Mouse (Mus musculus) frontal cortex, adult (tissue): ENCODE results near the gene Slc6a14.

Experiments
- ATAC-seq: cut with Nextera tagmentation; 2 replicates; pipeline ENCODE4 v1.9.2; 2017; ENCODE audit warnings: mild to moderate bottlenecking, moderate library complexity, mixed read lengths; ENCODE audit not compliant: low TSS enrichment

Slc6a14 gene

DNA sequence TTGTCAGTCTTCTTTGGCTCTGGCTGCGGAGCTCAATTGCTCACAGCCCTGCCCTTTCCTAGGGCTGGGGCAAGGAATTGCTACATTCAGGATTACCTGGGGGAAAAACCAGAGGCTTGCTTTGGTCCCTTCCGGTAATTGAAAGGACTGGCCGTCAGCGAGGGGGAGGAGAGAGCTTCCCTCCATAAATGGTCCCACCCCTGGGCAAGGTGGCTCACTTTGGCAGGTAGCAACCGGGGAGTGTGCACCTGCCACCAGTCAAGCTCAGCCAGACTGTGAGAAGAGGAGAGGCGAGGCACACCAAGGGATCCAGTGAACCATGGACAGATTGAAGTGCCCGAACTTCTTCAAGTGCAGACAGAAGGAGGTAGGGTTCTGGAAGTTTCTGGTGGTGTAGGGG, at the start of gene Slc6a14:
Slc6a14 (plus strand) TSS at position 68 of the 400 bp plus-strand sequence.
- no peak for ATAC-seq

DNA sequence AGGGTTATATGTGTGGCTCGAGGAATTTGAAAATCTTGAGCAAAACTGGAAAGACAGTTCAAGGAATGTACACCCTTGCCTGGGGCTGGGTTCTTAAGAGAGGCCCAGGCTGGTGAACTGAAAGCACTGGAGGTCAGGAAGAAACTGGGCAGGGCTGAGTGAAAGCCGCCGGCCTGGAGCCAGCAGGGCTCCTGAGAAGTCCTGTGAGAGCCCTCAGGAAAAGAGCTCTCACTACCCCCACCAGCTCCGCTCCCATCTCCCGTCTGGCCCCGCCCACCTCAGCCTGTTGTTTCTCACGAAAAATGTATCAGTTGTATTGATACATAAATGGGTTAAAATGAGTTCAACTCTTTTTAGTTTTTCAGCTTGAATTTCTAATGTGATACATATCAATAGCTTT, 43.8 kb upstream of the Slc6a14 start:
- ATAC-seq, result no peak

DNA sequence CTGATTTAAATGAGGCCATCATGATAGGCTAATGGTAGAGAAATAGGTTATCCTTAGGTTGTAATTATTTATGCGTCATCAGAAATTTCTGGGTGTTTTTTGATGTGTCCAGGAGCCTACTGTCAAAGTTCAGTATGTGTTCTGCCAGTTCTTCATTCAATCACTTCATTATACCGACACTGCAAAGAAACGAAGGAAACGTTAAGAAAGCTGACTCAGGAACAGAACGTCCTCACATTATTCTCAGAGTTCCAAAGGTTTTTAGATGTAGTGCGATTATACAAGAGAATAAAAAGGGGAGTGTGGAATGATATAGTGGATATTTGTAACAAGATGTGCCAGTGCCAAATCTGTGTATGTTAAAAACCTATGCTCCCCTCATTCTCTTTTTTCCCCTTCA, 19.5 kb upstream of the Slc6a14 start:
- no peak for ATAC-seq

DNA sequence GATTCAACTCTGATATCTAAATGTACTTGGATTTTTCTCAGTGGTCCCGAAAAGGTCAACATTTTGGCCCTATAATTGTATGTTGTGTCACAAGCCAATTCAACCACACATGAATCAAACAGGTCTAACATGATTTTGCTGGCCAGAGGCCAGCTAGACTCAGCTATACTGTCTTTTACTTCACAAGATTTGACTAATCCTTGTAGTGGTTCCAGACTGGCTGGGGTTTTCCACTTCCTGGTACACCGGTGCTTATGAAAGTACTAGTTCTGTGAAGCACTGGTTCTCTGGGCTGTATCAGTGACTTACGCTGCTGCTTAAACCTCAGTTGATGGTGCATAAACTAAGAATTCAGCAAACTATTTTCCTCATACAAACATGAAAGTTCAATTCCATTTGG, 19.0 kb upstream of the Slc6a14 start:
- ATAC-seq, result no peak

DNA sequence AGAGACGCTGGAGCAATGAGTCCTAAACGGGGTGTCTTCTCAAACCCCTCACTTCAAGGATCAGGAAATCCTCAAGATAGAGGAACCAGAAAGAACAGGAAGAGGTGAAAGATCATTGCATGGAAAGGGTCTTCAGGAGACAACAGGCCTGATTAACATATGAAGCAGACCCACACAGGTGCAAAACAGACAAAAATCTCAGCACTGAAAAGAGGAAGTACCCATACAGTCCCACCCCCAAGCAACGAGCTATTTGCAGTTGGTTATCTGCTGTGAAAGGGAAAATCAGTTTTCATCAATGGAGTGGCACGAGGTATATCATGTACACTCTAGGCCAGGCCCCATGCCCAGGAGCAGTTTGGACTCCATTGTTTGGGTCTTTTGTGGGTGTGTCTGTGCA, 13.1 kb upstream of the Slc6a14 start:
- no peak for ATAC-seq

DNA sequence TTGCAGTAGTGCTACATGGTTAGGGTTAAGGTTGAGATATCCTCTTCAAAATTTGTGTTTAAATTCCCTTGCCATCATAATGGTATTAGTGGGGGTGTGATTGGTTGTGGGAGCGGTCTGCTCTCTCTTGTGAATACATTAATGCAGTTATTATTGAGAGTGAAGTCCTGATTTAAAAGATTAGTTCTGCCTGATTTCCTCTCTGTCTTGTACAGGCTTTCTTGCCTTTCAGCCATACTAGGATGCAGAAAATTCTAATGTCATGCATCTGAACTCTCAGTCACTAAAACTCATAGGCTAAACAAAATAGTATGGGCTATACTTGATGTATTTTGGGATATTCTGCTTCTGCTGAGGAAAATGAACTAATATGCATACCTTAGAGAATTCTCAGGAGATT, 10.2 kb upstream of the Slc6a14 start:
- no peak for ATAC-seq

DNA sequence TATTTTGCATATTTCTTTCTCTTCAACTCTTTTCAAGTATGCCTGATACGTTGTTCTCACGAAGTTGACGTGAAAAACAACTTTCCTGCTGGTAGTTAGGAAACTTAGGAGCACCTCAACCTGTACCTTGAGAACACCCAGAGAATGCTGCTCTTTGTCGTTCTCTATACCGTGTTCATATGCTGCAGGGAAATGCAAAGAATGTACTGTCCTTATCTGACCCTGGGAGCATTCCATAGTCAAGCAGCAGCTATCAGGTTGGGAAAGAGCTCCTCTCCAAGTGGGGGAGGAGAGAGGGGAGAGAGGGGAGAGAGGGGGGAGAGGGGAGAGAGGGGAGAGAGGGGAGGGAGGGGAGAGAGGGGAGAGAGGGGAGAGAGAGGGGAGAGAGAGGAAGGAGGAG, 597 bp downstream of the Slc6a14 start:
- ATAC-seq, result no peak

DNA sequence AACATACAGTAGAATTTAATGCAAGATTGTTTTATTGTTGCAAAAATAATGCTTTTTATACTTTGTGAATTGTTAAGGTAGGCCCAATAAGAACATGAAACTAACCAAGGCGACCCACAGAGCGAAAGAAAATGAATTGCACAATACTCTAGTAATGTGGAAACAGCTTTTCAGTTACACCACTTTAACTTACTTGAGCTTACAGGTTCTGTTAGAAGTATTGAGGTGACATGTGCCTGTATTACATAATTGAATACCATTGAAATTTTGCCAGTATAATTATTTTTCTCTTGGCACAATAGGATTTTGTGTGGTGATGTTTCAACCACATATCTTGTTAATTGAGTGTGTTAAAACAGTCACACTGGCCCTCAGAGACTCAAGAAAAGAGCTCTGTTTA, 2.2 kb downstream of the Slc6a14 start:
- no peak for ATAC-seq

DNA sequence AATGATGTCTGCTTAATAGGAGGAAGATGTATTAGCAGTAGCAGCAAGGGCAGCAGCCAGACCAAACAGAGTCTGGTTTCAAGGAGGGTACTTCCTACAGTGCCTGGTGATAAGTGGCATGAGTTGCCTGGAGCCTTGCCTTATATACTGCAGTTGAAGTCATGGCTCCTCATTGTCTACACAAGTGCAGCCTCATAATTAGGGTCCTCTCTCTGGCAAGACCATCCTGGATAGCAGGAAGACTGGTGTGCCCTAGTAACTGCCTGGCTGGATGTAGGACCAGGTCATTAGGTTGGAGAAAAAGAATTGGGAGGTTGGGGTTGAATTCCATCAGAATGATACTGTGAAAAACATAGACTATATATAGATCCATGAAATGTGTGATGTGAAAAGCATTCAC, 30.3 kb downstream of the Slc6a14 start, which contains the start of gene Gm28269:
Gm28269 (minus strand) TSS at position 101 of the 400 bp plus-strand sequence.
- no peak for ATAC-seq
